Mouse (Mus musculus) stomach, embryonic 16.5 days (tissue): ENCODE results near the gene Lypd6b. TPM values are rescaled to one million over a fixed set of nuclear protein-coding genes. Genes with fewer than 3 reads are reported as not detected.

Experiments
- ATAC-seq: fragments of 200-750 bp; cut with Nextera tagmentation; 2 replicates; pipeline ENCODE4 v1.8.0; 2017; ENCODE audit warnings: moderate number of reproducible peaks, moderate TSS enrichment; ENCODE audit not compliant: insufficient read depth, low FRiP score
- H3K27ac ChIP-seq: fragments of 300-500 bp; sonication (generic); 2 replicates; pipeline ENCODE4 v1.5.1; 2014; ENCODE audit warnings: low read length
- H3K27me3 ChIP-seq: fragments of 300-500 bp; sonication (generic); 2 replicates; pipeline ENCODE4 v1.6.1; 2014; ENCODE audit warnings: low read length, control low read depth, mixed read lengths; ENCODE audit not compliant: control insufficient read depth, insufficient read depth
- H3K36me3 ChIP-seq: fragments of 300-500 bp; sonication (generic); 2 replicates; pipeline ENCODE4 v1.6.1; 2014; ENCODE audit warnings: low read length; ENCODE audit not compliant: control insufficient read depth, insufficient read depth
- H3K4me1 ChIP-seq: fragments of 300-500 bp; sonication (generic); 2 replicates; pipeline ENCODE4 v1.6.1; 2014; ENCODE audit warnings: low read length, control low read depth, mixed read lengths; ENCODE audit not compliant: control insufficient read depth, insufficient read depth
- H3K4me2 ChIP-seq: fragments of 300-500 bp; sonication (generic); 2 replicates; pipeline ENCODE4 v1.6.1; 2014; ENCODE audit warnings: low read depth, low read length, mixed read lengths
- H3K4me3 ChIP-seq: fragments of 300-500 bp; sonication (generic); replicated peaks from 2 replicates; pipeline ENCODE4 v1.5.1; 2014; ENCODE audit warnings: mild to moderate bottlenecking, low read length
- H3K9ac ChIP-seq: fragments of 300-500 bp; sonication (generic); 2 replicates; pipeline ENCODE4 v1.6.1; 2014; ENCODE audit warnings: low read length
- H3K9me3 ChIP-seq: fragments of 300-500 bp; sonication (generic); replicated peaks from 2 replicates; pipeline ENCODE4 v1.6.1; 2016; ENCODE audit warnings: low read length, control low read depth; ENCODE audit not compliant: control insufficient read depth
- WGBS: fragments of 180-500 bp; shearing (Covaris S2); extraction: QIAGEN DNeasy Blood & Tissue Kit; methylation state at CpG from one replicate; pipeline ENCODE4 v1.1.7; 2014; 5-methylcytosine and 5-hydroxymethylcytosine counted together
- polyA plus RNA-seq: library from polyadenylated mRNA; unstranded; fragments of >200 nt; fragmentation: Nextera tagmentation; extraction: Ambion mirVana; gene quantifications from 2 replicates; pipeline ENCODE4 v1.2.1, GENCODE M21; 2015

The Lypd6b gene
- polyA plus RNA-seq, 1 experiment from 2014 or later, result 20.8 TPM

- H3K36me3 ChIP-seq, result no peaks in the 10 kb centered on the region
- 75% methylated on average over 3 of the region's 3 CpGs for WGBS
- no peaks in the 10 kb centered on the region for H3K27me3 ChIP-seq
- no peaks in the 10 kb centered on the region for H3K9me3 ChIP-seq
- no peak overlapping the region for H3K4me2 ChIP-seq
- no peaks in the 10 kb centered on the region for H3K4me1 ChIP-seq
- H3K27ac ChIP-seq, result no peak overlapping the region
- ATAC-seq, result no peak
- no peak overlapping the region for H3K9ac ChIP-seq
- no peak overlapping the region for H3K4me3 ChIP-seq
These were observed 59.4 kb downstream of the Lypd6b start for GRCm38 (mm10) chr2:49846880-49847279.

- Histone ChIP-seq H3K4me3 (no peak overlapping the region), H3K27ac (no peak overlapping the region), H3K4me2 (no peak overlapping the region), H3K9ac (no peak overlapping the region), H3K27me3 (no peaks in the 10 kb centered on the region), H3K4me1 (no peaks in the 10 kb centered on the region), H3K9me3 (no peaks in the 10 kb centered on the region), H3K36me3 (no peaks in the 10 kb centered on the region)
- 28% methylated on average over 2 of the region's 2 CpGs for WGBS
- no peak for ATAC-seq
These were observed 60.3 kb downstream of the Lypd6b start for GRCm38 (mm10) chr2:49847831-49848230.

GRCm38 (mm10) chr2:49849771-49850170 is 62.3 kb downstream of the Lypd6b start:
- no peak overlapping the region for H3K4me3 ChIP-seq
- WGBS, result 69% methylated on average over 1 of the region's 1 CpGs

GRCm38 (mm10) chr2:49851977-49852376 is 64.5 kb downstream of the Lypd6b start:
- Histone ChIP-seq H3K27ac (no peak overlapping the region), H3K27me3 (no peaks in the 10 kb centered on the region), H3K4me2 (no peak overlapping the region), H3K36me3 (no peaks in the 10 kb centered on the region), H3K4me1 (peaks cover 4% of the 10 kb centered on the region), H3K4me3 (no peak overlapping the region), H3K9ac (no peak overlapping the region), H3K9me3 (no peaks in the 10 kb centered on the region)
- ATAC-seq, result no peak

More at GRCm38 (mm10) chr2:49849771-49850170, 62.3 kb downstream of the Lypd6b start:
- no peaks in the 10 kb centered on the region for H3K36me3 ChIP-seq
- H3K27me3 ChIP-seq, result no peaks in the 10 kb centered on the region
- H3K27ac ChIP-seq, result no peak overlapping the region
- H3K9me3 ChIP-seq, result no peaks in the 10 kb centered on the region
- no peak overlapping the region for H3K9ac ChIP-seq
- H3K4me2 ChIP-seq, result no peak overlapping the region
- no peak for ATAC-seq
- H3K4me1 ChIP-seq, result no peaks in the 10 kb centered on the region

- no peak overlapping the region; the same call in 1 of the 2 replicates for H3K4me3 ChIP-seq
- H3K27me3 ChIP-seq, result no peaks in the 10 kb centered on the region
- peak overlapping the region; percentile 34 for H3K4me2 ChIP-seq
- no peaks in the 10 kb centered on the region for H3K36me3 ChIP-seq
- H3K27ac ChIP-seq, result no peak overlapping the region
- peaks cover 4% of the 10 kb centered on the region for H3K4me1 ChIP-seq
- H3K9ac ChIP-seq, result no peak overlapping the region
- ATAC-seq, result no peak
- 47% methylated on average over 10 of the region's 10 CpGs for WGBS
- H3K9me3 ChIP-seq, result no peaks in the 10 kb centered on the region
These were observed 68.7 kb downstream of the Lypd6b start for GRCm38 (mm10) chr2:49856161-49856564.

- Histone ChIP-seq H3K36me3 (no peaks in the 10 kb centered on the region), H3K9ac (no peak overlapping the region), H3K27me3 (no peaks in the 10 kb centered on the region), H3K4me1 (peaks cover 6% of the 10 kb centered on the region), H3K27ac (no peak overlapping the region), H3K4me3 (no peak overlapping the region), H3K9me3 (no peaks in the 10 kb centered on the region), H3K4me2 (peak overlapping the region; percentile 34)
- WGBS, result 63% methylated on average over 5 of the region's 5 CpGs
- ATAC-seq, result no peak
These were observed 69.1 kb downstream of the Lypd6b start for GRCm38 (mm10) chr2:49856584-49856983.

GRCm38 (mm10) chr2:49860219-49860962 is 72.9 kb downstream of the Lypd6b start:
- Histone ChIP-seq H3K27ac (peak overlapping the region; percentile 10; the same call in 1 of the 2 replicates), H3K4me2 (peak overlapping the region; percentile 38; the same call in 1 of the 2 replicates), H3K4me3 (0 out of 2 replicates have a peak overlapping the region, but pooled peaks have one; percentile 5), H3K9ac (no peak overlapping the region), H3K9me3 (no peaks in the 10 kb centered on the region), H3K4me1 (peaks cover 9% of the 10 kb centered on the region), H3K27me3 (no peaks in the 10 kb centered on the region), H3K36me3 (no peaks in the 10 kb centered on the region)
- WGBS, result 18% methylated on average over 11 of the region's 11 CpGs
- ATAC-seq, result peak; percentile 60; the same call in 1 of the 2 replicates

- Histone ChIP-seq H3K4me3 (0 out of 2 replicates have a peak overlapping the region, but pooled peaks have one; percentile 5), H3K4me2 (peak overlapping the region; percentile 38; the same call in 1 of the 2 replicates), H3K27ac (peak overlapping the region; percentile 37; the same call in 1 of the 2 replicates), H3K36me3 (no peaks in the 10 kb centered on the region), H3K27me3 (no peaks in the 10 kb centered on the region), H3K9ac (no peak overlapping the region), H3K4me1 (peaks cover 8% of the 10 kb centered on the region), H3K9me3 (no peaks in the 10 kb centered on the region)
- ATAC-seq, result peak; percentile 81; the same call in 1 of the 2 replicates
- WGBS, result 16% methylated on average over 12 of the region's 12 CpGs
These were observed 73.6 kb downstream of the Lypd6b start for GRCm38 (mm10) chr2:49860969-49861592.

- Histone ChIP-seq H3K4me3 (no peak overlapping the region), H3K27me3 (no peaks in the 10 kb centered on the region), H3K27ac (peak overlapping the region; percentile 37; the same call in 1 of the 2 replicates), H3K9ac (no peak overlapping the region), H3K9me3 (no peaks in the 10 kb centered on the region), H3K4me1 (peaks cover 5% of the 10 kb centered on the region; the same call in 1 of the 2 replicates), H3K36me3 (no peaks in the 10 kb centered on the region), H3K4me2 (no peak overlapping the region)
- 45% methylated on average over 8 of the region's 8 CpGs for WGBS
- ATAC-seq, result no peak
These were observed 74.2 kb downstream of the Lypd6b start for GRCm38 (mm10) chr2:49861658-49862057.
